Mouse (Mus musculus) embryo, embryonic 9.5 days (tissue): ENCODE data around the gene Rara.
"Not testable (repeated sequence)": the region's sequence is repeated elsewhere in the genome, so short reads cannot be mapped to it uniquely, and the experiment has no call there.

ENCODE experiments used
- DNase-seq: peaks from one replicate; pipeline ENCODE4 v3.0.0-alpha.2; 2017; ENCODE audit errors: extremely low spot score

Rara gene

DNA sequence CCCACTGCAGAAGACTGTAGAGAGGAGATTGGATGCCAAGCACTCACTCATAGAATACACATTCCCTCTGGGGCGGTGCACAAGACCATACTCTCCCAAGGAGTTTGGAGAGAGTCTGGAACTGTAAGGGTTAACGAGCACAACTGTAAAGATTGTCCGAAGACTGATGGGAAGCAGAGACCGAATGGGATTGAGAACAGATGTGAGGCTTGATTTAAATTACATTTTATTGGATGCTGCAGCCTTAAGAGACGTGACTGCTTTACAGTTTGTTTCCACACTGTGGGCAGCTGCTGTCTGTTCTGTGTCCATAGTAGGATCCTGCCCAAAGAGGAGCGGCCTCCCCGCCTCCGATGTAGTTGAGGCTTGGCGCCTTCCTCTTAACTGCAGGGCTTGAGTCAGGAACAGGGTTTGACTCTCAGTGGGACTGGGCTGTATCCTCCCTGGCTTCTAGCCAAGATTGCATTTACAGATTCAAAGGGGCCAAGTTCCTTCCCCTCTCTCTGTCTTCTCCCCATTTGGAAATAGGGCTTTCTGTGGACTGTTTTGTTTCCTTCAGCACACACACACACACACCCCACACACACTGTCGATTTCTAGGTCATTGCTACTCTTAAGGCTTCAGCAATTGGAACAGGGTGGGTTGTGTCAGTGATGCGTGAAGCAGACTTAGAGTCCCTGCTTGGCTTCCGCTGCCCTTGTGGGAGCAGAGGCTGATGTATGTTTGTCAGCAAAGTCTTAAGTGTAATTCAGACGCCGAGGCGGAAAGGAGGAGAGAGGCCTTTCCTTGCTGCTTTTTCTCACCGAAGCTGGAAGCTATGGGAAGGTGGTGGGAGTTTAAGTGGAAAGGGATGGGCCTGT lies 4.5 kb upstream of the Rara start:
- DNase-seq, result not testable (repeated sequence)

DNA sequence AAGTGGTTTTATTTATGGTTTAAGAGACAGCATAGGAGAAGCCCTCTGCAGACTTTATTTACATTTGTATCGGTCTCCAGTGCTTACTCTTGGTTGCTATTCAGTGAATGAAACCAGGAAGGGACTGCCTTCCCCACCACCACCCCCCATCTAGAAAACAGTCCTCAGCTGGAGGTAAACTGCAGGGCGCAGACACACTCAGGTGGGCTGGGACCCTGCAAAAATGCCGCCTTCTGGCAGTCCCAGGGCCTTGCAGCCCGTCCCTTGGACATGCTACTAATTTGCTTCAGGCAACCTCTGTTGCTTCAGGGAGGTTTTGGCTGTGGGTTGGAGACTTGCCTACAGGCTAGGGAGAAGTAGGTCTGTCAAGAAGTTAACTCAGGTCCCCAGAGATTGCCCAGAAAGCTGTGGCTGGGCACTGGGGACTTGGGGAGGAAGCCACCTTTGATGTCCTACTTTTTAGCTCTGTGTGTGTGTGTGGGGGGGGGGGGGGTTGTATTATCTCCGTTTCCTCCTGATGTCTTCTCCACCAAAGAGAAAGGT lies 2.9 kb upstream of the Rara start:
- no peak for DNase-seq

DNA sequence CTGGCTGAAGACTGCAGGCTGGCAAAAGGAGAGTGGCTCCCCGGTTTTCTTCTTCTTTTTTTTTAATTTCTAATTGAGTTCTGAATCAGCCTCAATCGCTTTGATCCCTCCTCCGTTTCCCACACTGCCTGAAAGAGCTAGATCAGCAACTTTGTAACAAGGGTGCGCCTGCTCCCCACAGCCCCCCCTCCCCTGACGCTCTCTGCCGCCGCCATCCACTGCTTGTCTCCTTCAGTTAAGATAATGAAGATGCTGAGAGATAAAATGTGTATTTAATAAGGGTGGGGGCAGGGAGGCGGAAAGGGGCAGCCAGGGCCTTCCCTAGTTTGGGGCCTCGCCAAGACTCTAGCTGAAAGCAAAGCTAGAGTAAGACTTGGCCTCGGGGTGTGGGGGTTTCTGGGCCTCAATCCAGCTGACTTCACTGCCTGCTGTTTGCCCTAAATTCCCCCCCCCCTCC lies 2.3 kb upstream of the Rara start:
- DNase-seq, result no peak

DNA sequence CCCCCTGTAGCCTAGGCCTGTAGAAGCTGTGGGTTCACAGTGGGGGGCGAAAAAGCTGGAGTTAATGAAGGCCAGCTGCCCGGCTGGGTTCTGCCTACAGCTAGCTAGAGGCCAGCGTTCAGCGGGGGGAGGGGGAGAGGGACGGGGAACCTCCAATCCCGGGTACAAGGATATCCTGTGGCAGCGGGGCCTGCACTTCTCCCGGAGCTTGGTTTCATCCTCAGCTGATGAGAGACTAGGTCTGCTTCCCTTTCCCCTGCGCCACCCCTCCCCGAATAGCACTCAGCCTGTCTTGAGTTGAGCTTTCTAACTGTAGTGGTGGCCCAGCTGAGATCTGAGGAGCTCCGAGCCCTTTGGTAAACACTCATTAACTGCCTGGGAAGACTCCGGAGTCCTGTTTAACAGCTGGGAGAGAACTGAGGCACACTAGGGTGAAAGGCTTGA lies 1.7 kb upstream of the Rara start:
- DNase-seq, result peak; percentile 84

DNA sequence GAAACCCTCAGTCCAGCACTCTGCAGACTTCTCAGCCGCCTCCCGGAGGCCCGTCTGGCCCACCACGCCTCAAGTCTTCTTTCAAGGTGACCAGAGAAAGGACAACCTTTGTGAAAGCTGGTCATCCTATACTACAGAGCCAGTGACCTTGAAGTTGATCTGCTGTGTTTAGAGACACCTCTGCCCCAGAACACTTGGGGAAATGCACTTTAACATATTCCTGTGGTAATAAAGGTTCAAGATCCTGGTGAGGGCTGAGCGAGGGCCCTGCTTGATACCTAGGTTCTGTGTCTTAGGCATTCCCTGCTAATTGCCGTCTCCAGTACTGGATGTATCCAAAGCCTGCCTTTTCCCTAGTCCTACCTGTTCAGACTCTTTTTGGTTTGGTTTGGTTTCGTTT lies 1.1 kb upstream of the Rara start:
- DNase-seq, result no peak

DNA sequence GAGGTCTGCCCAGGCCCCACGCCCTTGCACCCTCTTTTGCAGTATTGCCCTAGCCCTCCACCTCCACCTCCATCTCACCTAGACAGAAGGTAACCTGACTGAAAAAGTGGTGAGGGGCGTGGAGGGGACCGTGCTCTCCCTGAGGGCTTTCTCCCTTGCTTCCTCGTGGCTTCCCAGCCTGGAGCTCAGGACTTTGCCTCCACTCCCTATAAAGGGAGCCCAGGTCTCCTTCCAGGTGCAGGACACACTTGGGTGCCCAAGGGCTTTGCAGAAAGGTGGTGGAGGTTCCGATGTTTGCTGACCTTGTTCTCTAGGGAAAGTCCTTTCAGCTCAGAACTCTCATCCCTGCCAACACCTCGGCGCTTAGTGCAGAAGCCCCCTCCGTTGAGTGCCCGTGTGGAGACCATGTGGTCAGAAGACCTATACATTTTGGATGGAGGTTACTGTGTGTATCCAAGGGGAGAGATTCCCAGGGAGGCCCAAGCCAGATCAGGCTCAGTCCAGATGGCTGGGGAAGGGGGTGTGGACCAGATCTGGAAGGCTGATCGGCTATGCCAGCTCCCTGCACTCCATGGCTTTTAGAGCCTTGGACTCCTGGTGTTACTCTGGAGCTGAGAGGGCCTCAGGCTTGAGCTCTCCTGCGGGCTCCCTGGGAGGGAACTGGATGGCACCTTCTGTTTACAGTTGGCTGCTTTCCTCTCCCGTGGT lies 722 bp downstream of the Rara start:
- no peak for DNase-seq

DNA sequence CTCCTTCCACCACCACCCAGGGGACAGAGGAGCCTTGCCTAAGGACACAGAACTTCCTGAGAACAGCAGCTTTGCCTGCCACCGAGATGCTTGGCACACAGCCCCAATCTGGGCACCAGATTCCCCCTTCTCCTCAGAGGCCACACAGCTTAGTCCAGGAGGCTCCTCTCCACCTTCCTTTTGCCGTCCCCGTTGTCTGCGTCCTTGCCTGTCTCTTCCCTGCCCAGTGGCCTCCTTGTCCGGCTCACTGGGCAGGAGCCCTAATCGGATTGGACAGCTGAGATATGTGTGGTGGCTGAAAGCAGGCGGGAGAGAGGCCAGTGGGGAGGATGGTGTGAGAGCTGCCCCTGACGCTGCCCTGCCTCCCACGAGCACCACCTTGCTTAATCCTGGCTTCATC lies 1.9 kb downstream of the Rara start:
- DNase-seq, result no peak

DNA sequence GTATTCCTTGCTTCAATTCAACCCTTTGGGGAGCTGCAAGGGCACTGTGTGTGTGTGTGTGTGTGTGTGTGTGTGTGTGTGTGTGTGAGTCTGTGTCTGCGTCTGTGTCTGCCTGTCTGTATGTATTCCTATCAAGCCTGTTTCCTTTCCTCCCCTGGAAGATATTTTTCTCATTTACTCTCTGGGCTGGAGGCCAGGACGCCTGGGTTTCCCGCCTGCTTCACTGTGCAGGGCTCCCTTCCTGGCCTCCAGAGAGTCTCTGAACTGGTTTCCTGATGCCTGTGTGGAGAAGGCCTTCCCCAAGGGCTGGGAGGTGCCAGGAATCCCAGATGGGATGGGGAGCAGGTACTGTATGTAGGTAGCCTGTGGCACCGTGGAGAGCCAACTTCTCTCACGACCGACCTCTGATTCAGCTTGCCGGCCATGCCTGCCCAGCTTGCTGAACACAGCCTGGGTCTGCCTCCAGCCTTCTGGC lies 2.5 kb downstream of the Rara start:
- DNase-seq, result no peak

DNA sequence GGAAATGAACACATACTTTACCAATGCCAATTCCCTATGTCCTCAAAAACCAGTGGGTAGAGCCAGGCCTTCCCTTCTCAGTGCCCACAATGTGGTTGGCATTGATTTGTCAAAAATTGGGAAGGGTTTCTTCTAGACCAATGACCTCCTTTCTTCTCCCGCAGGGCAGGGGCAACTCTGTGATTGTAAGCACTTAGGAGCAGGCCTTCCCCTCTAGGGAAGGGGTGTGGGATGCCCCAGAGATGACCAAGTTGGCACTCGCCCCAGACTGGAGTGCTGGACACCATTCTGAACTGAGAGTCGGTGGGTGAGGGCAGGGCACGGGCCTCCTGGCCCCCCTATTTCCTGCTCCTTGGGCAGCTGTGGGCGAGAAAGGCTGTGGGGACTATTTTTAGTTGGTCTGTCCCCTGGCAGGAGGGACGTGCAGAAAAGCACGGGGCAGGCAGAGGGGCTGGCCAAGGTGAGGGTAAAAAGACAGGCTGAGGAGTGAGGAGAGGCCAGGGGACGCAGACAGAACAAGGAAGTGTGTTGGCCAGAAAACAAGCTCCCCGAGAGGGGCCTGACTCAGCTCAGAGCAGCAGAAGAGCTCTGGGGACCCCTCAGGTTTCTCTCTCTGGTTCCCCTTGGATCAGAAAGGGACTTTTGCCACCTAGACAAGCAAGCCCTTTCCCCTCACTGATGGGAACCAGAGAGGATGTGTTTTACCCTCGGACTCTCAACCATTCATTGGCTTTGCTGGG lies 3.3 kb downstream of the Rara start:
- DNase-seq, result no peak

DNA sequence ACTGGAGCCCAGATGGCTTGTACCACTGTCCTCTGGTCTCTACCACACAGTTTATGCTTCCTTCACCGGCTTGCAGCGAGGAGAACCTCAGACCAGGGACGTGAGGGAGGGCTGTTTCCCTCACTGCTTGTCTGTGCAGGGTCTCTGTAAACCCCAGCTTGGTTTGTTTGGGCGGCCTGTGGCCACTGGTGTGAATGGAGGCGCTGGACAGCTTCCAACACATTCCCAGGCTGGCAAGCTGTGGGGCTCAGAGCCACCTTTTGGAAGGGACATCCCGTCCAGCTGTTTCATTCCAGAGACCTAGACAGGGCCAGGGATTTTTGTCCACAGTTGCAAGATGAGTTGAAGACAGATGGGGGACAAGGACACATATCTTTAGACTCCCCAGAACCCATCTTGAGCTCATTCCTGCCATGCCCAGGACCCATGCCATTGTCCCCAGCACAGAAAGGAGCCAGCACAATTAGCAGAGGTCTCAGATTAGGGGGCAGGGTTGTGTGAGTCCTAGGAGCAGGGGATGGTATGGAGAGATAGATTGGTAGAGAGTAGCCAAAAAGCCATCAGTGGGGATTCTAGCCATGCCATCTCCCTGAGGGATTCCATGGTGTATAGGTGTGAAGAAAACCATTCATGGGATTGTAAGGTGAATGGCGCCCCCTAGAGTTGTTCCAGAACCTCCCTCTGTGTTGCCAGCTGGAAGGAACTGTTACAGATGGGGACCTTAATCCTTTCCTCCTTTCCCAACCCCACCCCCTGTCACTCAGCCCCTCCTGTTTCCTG lies 4.1 kb downstream of the Rara start:
- DNase-seq, result no peak

DNA sequence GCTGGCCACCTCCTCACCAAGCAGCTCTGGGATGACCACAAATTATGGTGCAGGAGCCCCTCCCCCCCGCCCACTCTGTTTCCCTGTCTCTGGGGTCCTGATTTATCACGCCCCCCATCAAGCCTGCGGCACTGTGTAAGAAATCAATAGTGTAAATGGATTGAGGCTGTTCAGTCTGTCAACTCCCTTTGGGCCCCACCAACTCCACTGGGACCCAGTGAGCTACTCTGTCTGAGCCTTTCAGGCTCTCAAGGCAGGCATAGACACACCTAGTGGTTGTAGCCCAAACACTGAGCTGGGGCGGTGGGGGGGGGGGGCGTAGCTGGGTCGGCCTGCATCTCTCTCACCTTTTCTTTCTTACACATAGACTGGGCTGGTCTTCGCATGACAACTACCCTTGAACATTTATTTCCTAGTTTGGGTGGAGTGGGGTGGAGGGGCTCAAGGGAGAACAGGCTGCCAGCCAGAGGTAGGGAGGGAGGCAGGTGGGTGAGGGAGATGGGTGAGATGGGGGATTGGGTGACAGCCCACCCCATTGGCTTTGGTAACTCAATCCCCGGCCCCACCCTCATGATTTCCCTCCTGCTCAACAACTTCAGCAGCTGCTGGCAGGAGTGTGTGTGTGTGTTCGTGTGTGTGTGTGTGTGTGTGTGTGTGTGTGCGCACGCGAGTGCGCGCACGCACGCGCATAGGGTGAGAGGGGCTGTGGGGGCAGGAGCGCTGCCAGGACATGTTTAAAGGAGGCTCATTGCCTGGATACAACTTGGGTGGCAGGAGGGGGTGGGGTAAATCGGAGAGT lies 4.9 kb downstream of the Rara start:
- DNase-seq, result no peak

DNA sequence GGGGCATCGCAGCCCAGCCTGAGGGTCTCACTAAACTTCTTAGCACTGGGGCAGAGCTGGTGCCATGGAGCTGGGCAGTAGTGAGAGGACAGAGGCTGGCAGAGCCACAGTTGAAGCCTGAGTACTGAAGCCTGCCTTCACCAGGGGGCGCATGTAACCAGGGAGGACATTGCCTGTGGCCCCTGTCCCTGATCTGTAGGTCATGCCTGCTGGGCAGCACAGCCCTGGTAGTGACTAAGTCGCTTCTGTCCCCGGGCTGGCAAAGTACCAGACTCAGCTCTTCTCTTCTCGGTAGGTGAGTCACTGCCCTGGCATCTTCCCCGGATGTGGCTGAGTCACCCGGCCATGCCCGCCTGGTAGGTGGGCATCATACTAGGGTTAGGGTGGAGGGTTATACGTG lies 5.5 kb downstream of the Rara start:
- no peak for DNase-seq

DNA sequence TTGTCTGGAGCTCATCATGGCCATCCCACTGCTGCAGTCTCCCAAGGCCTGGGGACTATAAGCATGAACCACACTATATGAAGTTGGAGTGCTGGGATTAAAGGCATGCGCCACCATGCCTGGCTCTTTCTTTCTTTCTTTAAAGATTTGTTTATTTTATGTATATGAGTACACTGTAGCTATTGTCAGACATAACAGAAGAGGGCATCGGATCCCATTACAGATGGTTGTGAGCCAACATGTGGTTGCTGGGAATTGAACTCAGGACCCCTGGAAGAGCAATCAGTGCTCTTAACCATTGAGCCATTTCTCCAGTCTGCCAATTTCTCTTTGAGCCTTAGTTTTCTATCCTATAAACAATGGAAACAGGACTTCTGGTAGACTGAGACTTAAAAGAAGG lies 6.2 kb downstream of the Rara start:
- DNase-seq, result not testable (repeated sequence)

DNA sequence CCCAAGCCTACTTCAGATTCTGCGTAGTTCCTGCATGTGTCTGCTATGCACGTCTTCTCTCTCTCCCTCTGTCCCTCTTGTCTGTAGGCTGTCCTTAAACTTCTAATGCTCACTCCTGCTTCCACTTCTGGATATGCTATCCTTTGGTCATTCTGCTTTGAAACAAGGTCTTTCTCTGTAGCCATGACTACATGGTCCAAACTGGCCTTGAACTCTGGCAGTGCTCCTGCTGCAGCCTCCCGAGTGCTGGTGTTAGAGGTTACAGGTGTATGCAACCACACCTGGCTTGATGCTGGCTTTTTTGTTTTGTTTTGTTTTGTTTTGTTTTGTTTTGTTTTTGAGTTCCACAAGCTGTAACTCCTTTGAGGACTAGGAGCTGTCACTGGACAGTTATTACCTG lies 6.7 kb downstream of the Rara start:
- no peak for DNase-seq

DNA sequence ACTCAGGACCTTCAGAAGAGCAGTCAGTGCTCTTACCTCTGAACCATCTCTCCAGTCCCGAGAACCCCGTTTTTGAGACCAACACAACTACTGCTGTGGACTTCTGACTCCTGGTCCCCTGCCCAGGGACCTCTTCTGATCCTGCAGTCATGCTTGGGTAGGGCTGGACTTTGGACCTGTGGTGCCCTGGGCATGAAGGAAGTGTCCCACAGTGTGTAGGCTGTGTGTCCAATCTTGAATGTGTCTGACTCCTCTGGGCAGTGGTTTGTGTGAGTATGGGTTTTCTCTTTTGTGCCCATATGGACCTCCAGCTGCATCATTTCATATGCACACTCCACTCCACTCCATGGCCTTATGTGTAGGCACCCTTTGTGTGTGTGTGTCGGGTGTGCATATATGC lies 7.5 kb downstream of the Rara start:
- DNase-seq, result no peak

DNA sequence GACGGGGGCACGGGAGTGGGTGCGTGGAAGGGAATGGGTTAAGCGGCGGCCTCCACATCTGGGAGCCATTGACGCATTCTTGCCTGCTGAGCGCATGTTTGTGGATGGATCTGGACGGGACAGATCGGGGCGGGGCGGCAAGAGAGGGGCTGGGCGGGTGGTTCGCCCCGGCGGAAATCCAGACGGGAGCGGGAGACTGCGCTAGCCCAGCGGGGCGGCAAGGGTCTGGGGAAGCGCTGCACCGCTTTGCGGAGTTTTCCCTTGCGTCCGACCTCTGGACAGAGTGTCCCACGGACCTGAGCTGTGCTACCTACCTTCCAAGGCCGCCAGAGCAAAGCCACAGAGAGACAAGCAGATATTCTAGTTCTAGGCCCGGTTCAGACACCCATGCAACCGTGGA lies 8.6 kb downstream of the Rara start:
- peak; percentile 79 for DNase-seq

DNA sequence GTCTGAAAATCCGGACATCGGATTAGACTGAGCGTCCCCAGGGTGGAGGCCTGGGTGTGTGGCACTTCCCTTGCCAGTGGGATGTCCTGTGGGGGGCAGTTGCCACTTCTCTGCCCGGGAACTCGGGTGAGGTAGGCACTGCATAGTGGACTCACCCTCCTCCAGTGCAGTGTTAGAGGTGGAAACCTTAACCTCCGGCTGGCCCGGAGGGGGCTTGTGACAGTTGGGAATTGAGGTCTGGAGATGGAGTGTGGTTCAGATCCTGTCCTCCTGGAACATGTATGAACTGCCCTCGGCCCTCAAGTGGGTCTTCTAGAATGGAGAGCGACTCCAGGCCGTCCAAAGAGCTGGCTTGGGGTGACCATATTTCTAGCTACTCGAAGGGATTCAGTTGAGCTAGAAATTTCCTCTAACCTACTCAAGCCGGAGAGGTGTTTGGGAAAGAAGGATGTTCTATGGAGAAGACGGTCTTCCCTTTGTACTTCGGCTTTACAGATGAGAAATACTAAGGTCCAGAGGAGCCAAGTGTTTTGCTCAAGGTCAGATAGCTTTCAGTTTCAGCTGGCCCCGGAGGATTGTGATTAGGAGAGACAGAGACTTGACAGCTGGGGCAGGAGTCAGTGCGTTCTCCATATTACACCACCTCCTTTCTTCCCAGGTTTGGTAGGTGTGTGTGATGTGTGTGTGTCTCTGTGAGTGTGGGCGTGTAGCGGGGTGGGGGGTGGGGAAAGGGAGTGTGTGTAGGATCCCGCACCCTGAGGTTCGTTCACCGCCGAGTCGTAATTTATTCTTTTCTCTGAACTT lies 9.2 kb downstream of the Rara start:
- DNase-seq, result no peak

DNA sequence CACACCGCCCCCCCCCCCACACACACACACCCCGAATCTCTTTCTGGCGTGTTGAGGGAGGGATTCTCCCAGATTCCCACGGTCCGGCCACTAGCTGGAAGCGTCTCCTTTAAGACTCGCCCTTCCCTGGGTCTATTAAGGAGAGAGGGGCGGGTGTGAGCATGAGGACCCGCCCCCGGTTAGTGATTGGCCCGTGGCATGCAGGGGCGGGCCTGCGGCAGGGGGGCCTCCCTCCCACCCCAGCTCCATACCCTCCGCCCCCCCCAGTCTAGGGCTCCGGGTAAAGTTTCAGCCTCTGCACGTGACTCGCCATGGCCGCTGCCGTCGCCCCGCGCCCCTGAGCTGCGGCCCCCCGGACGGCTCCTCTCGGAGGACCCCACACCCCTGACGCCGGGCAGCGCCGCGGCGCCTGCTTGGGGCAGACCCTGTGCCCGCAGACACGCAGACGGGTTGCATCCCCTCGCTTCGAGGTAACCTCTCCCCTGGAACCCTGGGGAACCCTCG lies 9.8 kb downstream of the Rara start:
- DNase-seq, result peak; percentile 92

DNA sequence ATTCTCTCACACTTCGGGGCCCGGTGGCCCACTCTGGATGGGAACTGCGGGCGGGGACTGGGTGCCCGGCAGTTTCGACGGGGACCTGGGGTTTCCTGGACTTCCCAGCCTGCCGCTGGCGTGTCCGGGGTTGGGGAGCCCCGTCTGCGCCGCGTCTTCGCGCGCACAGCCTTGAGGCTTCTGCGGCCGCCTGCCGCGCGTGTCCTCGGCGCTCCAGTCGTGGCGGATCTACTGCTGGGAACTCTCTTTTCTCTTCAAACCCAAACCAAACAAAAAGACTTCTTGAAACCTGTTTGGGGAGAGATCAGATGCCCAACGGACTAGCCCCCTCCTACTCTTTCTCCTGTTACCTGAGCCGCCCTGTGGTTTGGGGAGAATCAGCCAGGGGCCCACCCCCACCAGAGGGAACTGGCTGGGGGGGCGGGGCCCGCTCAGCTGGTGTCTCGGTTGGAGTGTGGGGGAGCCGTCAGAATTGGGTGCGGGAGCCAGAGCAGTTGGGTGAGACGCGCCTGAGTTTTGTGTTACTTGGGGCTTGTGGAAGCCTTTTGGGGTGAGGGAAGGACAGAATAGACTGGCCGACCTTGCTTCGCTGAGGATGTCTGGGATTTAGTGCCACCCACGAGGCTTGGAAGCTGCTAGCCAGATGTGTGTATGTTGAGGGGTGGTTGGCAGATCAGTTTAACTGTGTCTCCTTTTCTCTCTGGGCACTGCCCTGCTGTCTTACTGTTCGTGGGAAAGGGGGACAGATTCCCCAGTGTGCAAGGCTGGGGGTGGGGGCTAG lies 10.5 kb downstream of the Rara start:
- DNase-seq, result no peak
